Mouse (Mus musculus) cerebellum, postnatal 25 days (tissue): ENCODE measurements at regions not wholly inside any gene's neighbourhood (a gene's known extent, or its start where the extent isn't known, plus 50 kb on each side); places are given as distances from the start of the nearest gene placed in this dataset.

Source experiments
- DNase-seq, 2 experiments: peaks; one replicate each; pipeline ENCODE4 v3.0.0; 2021; ENCODE audit warnings: mixed read lengths in 2 of 2

DNA sequence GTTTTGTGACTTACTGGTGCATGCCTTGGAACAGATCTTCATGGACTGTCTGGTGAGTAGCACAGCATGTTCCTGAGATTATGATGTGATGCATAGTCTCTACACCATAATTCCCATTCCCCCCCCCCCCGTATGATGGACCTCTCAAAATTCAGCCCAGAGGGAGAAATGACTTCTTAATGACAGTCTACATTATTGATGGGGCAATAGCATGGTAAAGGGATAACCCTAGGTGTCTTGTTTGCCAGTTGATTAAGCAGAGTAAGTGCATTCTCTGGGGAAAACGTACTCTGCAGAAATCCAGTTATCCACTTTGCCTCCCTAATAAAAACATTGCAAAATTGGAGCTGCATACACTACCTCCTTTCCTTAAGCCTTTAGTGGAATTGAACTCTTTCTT is 684.7 kb downstream of the Stpg2 start:
- DNase-seq = no peak

DNA sequence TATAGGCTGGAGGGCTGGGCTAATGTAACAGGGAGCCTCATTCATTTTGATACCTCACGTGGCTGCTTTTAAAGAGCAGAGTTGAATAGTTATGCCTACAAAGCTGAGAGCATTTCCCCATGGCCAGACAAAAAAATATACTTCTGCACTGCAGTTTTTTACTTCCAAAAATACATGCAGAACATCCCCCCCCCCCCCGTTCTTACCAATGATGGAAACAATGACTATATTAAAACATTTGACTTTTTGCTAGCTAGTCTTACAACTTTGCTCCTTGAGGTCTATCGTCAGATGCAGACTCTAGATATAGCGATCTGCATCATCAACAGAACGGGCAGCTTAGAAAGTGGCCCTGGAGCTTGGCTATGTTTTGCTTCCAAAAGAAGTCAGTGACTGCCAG is 692.4 kb downstream of the Stpg2 start:
- DNase-seq = no peak

- DNase-seq = no peak
Measured at GRCm38 (mm10) chr3:139899213-139899612, 693.7 kb downstream of the Stpg2 start.

DNA sequence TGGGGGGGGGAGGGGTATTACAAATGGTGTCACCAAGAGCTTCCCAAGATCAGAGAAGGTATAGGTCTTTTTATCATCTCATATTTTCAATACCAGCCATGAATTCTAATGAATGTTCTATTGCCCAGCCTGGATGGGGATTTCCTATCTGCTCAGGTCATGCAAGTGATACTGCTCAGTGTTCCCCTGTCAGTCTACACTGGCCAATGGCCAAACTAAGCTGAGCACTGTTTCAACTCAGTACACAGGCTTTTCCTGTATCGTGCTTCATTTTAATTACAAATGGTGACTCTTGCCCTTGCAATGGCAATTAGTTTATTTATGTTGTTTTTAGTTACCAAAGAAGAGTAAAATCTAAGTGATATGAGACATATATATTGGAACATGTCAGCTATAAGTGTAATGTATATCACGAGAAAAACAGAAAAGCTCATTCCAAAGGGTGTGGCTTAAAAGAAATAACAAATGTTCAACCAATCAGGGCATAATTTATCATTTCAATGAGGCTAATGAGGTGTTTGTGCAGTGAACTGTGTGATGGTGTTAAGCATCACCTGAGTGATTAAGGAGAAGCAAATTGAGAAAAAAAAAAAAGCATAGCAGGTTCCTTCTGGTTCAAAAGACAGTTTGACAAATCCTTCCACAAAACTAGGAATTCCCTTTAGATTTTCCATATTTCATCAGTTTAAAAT is 708.3 kb downstream of the Stpg2 start:
- no peak for DNase-seq

DNA sequence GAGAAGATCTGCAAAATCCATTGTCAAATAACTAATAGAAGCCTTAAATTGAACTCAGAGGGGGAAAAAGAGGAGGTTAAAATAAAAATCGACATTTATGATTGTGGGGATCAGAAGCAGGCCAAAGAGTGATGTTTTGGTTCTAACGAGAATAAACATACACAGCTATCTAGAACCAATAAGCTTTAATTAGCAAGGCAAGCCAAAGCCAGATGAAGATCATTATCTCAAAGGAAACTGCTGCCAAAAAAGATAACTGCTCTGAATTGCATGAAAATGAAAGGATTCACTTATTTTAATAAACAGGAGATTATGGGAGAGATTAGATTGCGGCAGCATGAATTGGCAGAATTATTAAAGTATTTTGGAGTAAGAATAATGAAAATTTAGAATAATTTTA is 716.8 kb downstream of the Stpg2 start:
- DNase-seq = no peak

GRCm38 (mm10) chr3:139933039-139933438 is 727.5 kb downstream of the Stpg2 start:
- DNase-seq = peak; percentile 63 to 72

GRCm38 (mm10) chr3:139946209-139946608 is 740.7 kb downstream of the Stpg2 start:
- DNase-seq = no peak

GRCm38 (mm10) chr3:139947247-139947646 is 741.8 kb downstream of the Stpg2 start:
- no peak for DNase-seq

DNA sequence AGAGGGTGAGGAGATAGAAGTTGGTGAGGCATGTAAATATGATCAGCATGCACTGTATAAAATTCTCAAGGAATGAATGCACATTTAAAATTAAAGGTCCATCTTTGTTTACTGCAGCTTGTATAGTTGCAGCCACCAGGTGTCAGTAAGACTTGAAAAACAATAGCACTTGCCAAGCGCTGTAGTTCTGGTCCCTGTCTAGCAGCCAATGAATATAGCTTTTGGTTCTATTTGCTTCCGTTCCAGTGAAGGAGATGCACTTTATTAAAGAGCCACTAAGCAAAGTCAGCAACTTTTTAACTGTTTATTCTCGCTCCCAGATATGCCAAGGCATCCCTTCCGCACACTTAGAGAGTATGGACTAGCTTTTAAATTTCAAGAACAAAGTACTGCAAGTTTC is 743.6 kb downstream of the Stpg2 start:
- peak; percentile 22 to 51 for DNase-seq

DNA sequence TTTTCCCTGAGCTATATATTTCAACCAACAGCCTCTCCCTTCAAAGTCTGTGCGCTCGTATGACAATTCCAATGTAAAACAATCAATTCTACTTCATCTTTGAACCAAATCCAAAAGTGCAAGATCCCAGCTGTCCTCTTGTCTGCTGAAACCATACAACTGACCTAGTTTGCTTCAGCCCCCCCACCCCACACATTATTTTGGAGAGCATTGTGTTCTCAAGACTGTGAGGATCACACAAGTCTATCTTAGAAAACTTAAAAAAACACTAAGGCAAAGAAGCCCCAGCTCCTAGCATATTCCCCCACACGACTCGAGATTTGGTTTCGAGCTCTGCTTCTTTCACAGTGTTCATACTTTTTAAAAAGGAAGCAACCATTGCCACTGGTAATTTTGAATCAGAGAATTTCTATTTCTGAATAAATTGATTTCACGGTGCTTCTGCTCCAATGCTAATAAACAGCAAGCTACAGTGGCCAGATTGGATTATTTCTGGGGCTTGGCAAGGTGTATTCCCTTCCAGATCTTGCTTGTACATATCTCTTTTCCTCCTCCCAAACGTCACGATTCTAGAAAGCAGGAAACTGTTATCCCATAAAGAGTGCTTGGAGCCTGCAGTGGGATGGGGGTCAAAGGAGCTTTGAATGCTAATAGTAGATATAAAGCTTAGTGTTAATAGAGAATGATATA is 744.7 kb downstream of the Stpg2 start:
- peak; percentile 49 to 67 for DNase-seq

DNA sequence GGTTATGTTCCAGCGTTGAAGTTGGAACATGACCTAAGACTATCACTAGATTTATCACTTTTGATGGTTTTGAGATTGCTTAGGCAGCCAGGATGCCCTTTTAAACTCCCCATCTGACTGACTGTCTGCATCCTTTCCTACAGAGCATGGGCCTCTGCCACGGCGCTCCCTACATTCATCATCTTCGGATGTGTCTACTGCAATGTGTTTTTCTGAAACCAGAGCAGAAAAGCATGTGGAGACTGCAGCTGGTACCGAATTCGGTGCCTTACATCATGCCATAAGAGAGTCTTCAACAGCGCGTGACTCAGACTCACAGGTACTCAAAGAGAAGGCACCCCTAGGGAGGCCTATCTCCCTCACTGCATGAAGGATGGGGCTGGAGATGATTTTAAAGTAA is 746.0 kb downstream of the Stpg2 start:
- DNase-seq = peak; percentile 28 to 29

DNA sequence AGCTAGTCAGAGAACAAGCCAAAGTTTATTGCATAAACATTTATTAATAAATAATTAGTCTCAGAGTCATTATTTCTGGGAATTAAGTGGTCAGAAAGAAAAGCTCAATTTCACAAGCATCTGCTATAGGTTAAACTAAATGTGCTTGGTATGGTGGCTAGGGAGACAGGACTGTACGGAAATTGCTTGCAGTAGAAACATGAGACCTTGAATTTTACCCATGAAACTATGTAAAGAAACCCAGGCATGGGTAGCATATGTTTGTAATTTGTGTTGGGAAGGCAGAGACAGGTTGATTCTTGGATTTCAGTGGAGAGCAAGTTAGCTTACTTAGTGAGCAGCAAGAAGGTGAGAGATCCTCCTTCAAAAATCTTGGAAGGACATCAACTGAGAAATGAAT is 772.7 kb downstream of the Stpg2 start:
- DNase-seq = no peak

- no peak for DNase-seq
Measured at GRCm38 (mm10) chr3:139985830-139986481, 780.5 kb downstream of the Stpg2 start.

DNA sequence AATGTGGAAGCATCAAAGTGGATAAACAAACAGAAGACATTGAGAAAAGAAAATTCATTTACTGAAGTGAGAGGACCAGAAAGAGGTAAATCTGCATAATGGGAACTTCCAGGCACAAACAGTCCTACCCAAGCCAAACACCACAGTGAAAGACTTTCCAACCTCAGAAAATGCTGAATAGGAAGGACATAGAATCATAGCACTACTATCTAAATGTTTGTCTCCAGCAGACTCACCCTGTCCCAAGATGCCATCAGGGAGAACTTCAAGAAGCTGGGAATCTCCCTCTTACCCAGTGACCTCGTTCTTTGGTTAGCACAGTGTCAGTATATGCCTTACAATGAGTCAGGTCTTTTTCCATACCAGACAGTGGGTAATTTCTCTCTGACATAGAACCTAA is 783.4 kb downstream of the Stpg2 start:
- DNase-seq = no peak

- DNase-seq = no peak
Measured at GRCm38 (mm10) chr3:139989380-139989779, 783.9 kb downstream of the Stpg2 start.

GRCm38 (mm10) chr3:140012522-140012921 is 807.0 kb downstream of the Stpg2 start:
- no peak for DNase-seq

GRCm38 (mm10) chr3:140034101-140034500 is 828.6 kb downstream of the Stpg2 start:
- no peak for DNase-seq

- DNase-seq = no peak
Measured at GRCm38 (mm10) chr3:140035142-140035541, 829.6 kb downstream of the Stpg2 start.

GRCm38 (mm10) chr3:140044898-140045297 is 839.4 kb downstream of the Stpg2 start:
- DNase-seq = no peak

GRCm38 (mm10) chr3:140054634-140055033 is 849.1 kb downstream of the Stpg2 start:
- no peak for DNase-seq

DNA sequence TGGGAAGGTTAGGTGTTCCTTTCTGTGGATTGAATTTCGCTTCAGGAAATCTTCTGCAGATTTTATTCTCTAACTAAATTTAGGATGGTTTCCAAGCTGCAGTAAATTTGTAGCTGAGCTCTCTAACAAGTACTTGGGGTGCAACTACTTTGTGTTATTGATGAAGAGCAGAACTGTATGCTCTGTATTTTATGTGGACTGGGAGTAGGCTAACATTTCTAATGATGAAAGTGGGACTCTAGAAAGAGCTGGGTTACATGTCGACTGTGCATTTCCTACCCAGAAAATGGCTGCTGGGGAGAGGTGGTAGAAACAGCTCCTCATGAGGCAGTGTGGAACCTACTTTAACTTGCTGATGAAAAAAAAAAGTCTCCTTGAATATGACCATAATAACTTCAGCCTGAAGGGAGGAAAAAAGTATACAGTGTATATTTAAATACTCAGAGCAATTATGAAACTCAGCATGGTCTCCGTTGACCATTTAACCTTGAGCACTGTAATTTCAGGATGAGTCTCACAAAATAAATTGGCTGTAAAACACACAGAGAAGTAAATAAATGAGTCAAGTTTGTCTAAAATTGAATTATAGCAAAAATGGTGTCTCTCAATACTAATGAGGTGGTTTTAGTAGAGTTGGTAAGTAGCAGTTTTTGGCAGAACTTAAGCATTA is 852.6 kb downstream of the Stpg2 start:
- DNase-seq = no peak

DNA sequence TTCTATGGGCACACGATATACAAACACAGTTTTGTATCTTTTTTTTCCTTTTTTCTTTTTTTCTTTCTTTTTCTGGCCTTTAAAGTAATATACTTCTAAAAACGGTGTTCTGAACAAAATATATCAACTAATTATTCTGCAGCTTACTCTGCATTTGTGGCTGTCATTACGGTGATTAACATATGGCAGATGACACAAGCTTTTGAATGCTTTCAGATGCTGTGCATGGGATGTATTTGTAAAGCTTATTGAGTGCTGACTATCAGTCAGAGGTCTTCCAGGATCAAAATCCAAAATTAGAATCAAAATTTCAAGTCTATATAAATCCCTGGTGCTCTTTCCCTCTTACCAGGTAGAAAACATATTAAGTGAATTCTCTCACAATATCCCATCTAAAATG is 853.6 kb downstream of the Stpg2 start:
- no peak for DNase-seq

GRCm38 (mm10) chr3:140059522-140060110 is 854.1 kb downstream of the Stpg2 start:
- no peak for DNase-seq
